Mouse (Mus musculus) erythroblast, adult 5-6 weeks (primary cell): ENCODE data around the gene Slmap. TPM values are rescaled to one million over a fixed set of nuclear protein-coding genes. Genes with fewer than 3 reads are reported as not detected.
"Not testable (repeated sequence)": the region's sequence is repeated elsewhere in the genome, so short reads cannot be mapped to it uniquely, and the experiment has no call there.

ENCODE experiments used
- ATAC-seq: replicated peaks from 2 replicates; pipeline ENCODE4 v1.8.0; 2016; ENCODE audit warnings: moderate number of reproducible peaks, mild to moderate bottlenecking, moderate TSS enrichment, inconsistent platforms; ENCODE audit not compliant: poor library complexity, low FRiP score, severe bottlenecking
- total RNA-seq, 2 experiments: library from RNA; stranded (forward) in 1 of 2; stranded (reverse) in 1 of 2; fragments of 150-400 nt in 1 of 2; fragments of 200-764, 138-1000 nt in 1 of 2; gene quantifications; 2 replicates each; pipeline versions ENCODE4 v1.2.3 to v1.2.4; 2015 to 2017; ENCODE audit warnings: low replicate concordance in 2 of 2

Gene Slmap
- total RNA-seq, 2 experiments from 2014 or later, result 22.1 to 27.9 TPM

DNA sequence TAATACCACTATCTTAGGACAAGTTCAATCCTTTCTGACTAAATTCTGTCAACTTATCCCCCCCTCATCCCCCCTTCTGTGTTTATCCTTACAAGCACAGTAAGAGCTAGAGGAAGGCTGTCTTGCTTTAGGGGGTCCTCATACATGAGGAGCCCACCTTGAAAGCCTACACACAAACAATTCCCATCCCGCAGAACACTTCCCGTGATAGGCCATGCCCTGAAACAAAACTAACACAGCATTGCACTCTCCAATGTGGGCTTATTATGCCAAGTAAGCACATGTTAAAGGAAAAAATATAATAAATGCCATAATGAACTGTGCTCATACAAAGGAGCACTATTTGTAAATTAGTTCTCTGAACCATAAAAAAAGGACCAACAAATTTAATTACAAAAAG is 102.8 kb downstream of the Slmap start:
- no peak for ATAC-seq

DNA sequence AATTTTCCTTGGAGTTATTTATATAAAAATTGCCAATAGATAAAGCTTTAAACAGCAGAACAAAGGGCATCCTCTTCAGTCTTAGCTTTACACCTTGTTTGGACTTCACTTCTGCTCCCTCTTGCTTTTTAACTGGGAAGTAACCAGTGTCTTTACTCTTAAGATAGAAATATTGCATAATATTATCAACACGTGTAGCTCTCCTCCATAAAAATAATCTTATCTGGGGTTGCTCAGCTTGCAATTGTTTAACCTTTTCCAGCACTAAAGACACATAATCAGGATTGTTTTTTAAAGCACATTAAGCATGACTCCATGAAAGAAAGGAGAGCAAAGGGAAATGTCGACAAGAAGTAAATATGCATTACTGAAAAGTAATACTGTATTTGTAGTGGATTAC is 114.5 kb downstream of the Slmap start:
- no peak for ATAC-seq

DNA sequence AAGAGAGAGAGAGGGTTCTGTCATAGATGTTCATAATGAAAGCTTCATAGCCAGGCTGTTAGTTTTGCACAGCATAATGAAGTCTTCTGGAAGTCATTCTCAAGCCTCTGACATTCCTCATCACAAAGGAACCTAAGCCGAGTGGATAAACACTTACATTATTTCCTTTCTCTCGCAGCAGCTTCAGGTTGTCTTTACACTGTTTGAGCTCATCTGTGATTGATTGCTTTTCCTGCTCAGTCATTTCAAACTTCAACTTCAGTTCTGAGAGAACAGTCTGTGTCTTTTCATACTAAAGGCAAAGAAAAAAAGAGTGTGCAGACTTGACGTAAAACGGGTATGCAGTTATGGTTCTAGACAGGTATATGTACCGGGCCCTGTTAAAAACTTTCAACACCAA is 116.8 kb downstream of the Slmap start:
- no peak for ATAC-seq

- no peak for ATAC-seq
Measured at GRCm38 (mm10) chr14:26417088-26417487, 117.6 kb downstream of the Slmap start.

GRCm38 (mm10) chr14:26413581-26413980 is 121.2 kb downstream of the Slmap start:
- ATAC-seq, result no peak

- no peak for ATAC-seq
Measured at GRCm38 (mm10) chr14:26406746-26407145, 128.0 kb downstream of the Slmap start.

- ATAC-seq, result no peak
Measured at GRCm38 (mm10) chr14:26398508-26399160, 136.1 kb downstream of the Slmap start.

- no peak for ATAC-seq
Measured at GRCm38 (mm10) chr14:26391866-26392265, 142.9 kb downstream of the Slmap start.

GRCm38 (mm10) chr14:26388961-26389360 is 145.8 kb downstream of the Slmap start:
- ATAC-seq, result not testable (repeated sequence)

DNA sequence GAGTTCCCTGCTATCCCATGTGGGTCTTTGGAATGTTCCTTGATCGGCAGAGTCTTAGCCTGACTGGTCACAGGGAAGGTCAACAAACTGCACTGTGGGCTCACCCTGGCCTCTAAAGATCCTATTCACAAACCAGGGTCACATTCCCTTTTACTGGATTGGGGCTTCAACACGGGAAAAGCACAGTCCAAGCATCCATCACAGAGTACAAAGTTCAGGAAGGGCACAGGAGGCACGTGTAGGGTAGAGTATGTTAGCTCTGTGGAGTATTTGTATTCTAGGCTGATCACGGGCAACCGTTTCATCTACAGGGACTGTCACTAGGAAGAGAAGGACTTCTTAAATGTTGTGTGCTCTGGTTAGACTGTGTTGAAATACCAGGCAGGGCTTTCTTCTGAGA is 147.7 kb downstream of the Slmap start:
- not testable (repeated sequence) for ATAC-seq

GRCm38 (mm10) chr14:26385659-26386058 is 149.1 kb downstream of the Slmap start:
- ATAC-seq, result not testable (repeated sequence)

DNA sequence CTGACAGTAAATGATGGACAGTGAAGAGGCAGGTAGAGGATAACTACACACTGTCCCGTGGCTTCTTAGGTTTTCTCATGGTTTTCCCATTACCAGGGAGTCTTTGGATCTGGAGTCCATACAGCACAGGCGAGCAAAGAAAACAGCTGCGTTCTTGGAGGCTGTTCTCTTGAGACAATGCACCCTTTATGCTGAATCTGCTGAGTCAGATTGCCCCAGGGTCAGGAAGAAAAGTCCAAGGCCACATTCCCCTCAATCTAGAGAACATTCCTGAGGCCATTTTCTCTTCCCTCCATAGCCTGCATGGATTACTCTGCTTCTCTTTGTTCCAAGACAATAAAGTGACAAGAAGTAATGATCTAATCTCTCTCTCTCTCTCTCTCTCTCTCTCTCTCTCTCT is 155.7 kb downstream of the Slmap start:
- no peak for ATAC-seq

DNA sequence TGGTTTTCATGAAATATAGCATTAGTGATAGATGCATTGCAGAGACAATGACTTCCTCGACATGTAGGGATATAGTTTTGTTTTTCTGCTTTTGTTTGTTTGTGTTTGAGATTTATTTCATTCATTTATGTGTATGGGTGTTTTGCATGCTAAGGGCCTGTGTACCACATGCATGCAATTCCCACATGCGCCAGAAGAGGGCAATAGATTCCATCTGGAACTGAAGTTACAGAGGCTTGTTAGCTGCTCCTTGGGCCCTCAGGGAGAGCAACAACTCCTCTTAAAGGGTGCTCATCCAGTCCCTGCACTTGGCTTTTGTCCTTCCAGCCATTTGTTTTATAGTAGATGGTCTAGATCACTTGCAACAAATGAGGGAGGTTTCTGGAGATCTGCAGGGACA is 158.1 kb downstream of the Slmap start:
- ATAC-seq, result peak; percentile 60; the same call in 1 of the 2 replicates

Other genes starting within 250 kb of the Slmap start
- 6.9 and 7.3 TPM in 2 replicates for gene Dennd6a, start 38.9 kb upstream of the Slmap start, total RNA-seq (2015; ENCODE audit: low replicate concordance)
- gene Dennd6a, start 38.9 kb upstream of the Slmap start, total RNA-seq (2017; ENCODE audit: low replicate concordance), result 4.7 and 11.6 TPM in 2 replicates
- gene Arf4, start 103.1 kb upstream of the Slmap start, total RNA-seq (2015; ENCODE audit: low replicate concordance), result 66.7 and 100 TPM in 2 replicates
- gene Arf4, start 103.1 kb upstream of the Slmap start, total RNA-seq (2017; ENCODE audit: low replicate concordance), result 10.5 and 37.7 TPM in 2 replicates
- gene Pde12, start 135.0 kb upstream of the Slmap start, total RNA-seq (2015; ENCODE audit: low replicate concordance), result 2.5 and 4.0 TPM in 2 replicates
- gene Pde12, start 135.0 kb upstream of the Slmap start, total RNA-seq (2017; ENCODE audit: low replicate concordance), result 3.1 and 3.7 TPM in 2 replicates
- 0.21 and 0.38 TPM in 2 replicates for gene Dnah12, start 158.3 kb upstream of the Slmap start, total RNA-seq (2015; ENCODE audit: low replicate concordance)
- gene Dnah12, start 158.3 kb upstream of the Slmap start, total RNA-seq (2017; ENCODE audit: low replicate concordance), result 0.14 and 1.0 TPM in 2 replicates